Mouse (Mus musculus): ENCODE measurements at regions not wholly inside any gene's neighbourhood (a gene's known extent, or its start where the extent isn't known, plus 50 kb on each side); places are given as distances from the start of the nearest gene placed in this dataset.
A peak's percentile ranks its signal among the peaks of the same experiment; 100 is the strongest.

DNA sequence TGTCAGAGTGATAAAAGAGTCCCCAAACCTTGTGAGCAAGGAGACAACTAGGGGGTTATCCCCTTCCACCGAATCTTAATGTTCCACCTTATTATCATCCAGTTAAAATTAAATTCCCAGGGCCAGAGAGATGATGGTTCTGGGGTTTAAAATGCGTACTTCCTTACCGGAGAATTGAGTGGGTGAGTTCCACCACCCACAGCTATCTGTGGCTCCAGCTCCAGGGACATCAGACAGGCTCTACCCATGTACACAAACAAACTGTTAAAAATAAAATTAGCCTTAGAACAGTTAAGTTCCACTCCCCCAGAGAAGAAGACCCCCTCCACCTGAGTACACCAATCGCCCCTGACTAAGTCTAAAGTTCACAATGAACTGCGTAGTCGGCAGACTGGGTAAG is 52.0 kb upstream of the Mgat5 start:
- Histone ChIP-seq H3K4me1 (ENCODE audit: control insufficient read depth, insufficient read depth, low read length) (no peaks in the 10 kb centered on the region), H3K27ac (ENCODE audit: insufficient read depth, low read length) (no peak overlapping the region), H3K27me3 (ENCODE audit: control insufficient read depth, insufficient read depth, low read length) (no peaks in the 10 kb centered on the region), H3K4me3 (replicated peaks; ENCODE audit: insufficient read depth, low read depth, low read length) (no peak overlapping the region)
- 44% methylated on average over 6 of the region's 6 CpGs for WGBS
- no peak for DNase-seq
- TF ChIP-seq POLR2A (IDR thresholded peaks at IDR 0.05; ENCODE audit: borderline replicate concordance, insufficient read depth, low read length) (no peak), CTCF (IDR thresholded peaks at IDR 0.05; ENCODE audit: borderline replicate concordance, insufficient read depth, low read depth, low read length) (no peak)

DNA sequence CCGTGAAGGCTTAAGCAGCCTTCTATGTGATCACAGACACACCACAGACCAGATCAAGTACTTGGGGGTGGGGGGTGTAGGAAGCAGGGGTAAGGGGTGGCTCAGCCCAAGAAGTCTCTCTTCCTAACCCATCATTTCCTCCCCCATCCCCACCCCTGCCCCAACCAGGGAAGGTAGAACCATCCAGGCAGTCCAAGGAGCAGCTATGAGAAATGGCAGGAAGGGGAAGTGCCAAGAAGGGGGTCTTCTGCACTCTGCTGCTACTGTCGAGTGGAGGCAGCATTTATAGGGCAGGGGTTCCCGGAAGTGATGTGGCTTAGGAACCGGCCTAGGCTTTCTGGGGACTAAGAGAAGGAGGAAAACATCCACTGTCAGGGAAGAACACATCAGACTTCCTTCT is 69.3 kb upstream of the Mgat5 start:
- Histone ChIP-seq H3K27me3 (ENCODE audit: control insufficient read depth, insufficient read depth, low read length) (no peaks in the 10 kb centered on the region), H3K4me1 (ENCODE audit: control insufficient read depth, insufficient read depth, low read length) (no peaks in the 10 kb centered on the region), H3K27ac (ENCODE audit: insufficient read depth, low read length) (no peak overlapping the region), H3K4me3 (replicated peaks; ENCODE audit: insufficient read depth, low read depth, low read length) (no peak overlapping the region)
- TF ChIP-seq POLR2A (IDR thresholded peaks at IDR 0.05; ENCODE audit: borderline replicate concordance, insufficient read depth, low read length) (no peak), CTCF (IDR thresholded peaks at IDR 0.05; ENCODE audit: borderline replicate concordance, insufficient read depth, low read depth, low read length) (no peak)
- DNase-seq = no peak
- 83% methylated on average over 4 of the region's 4 CpGs for WGBS

DNA sequence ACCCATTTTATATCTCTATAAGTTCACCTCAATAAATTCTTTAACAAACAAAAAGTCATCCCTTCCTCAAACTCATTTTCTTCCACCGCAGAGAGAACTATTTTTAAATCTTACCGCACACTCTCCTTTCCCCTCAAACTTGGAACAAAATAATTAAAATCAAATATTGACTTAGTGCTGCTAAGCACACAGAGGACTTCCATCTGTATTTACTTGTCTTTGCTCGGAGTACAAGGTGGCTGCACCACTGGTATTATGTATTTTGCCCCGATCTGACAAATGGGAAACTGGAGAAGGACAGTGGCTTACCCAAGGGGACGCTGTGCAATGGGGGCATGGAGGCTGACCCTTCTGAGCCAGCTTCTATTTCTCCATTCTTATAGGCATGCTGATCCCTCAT is 72.9 kb upstream of the Mgat5 start:
- Histone ChIP-seq H3K4me1 (ENCODE audit: control insufficient read depth, insufficient read depth, low read length) (no peaks in the 10 kb centered on the region), H3K4me3 (replicated peaks; ENCODE audit: insufficient read depth, low read depth, low read length) (no peak overlapping the region), H3K27me3 (ENCODE audit: control insufficient read depth, insufficient read depth, low read length) (no peaks in the 10 kb centered on the region), H3K27ac (ENCODE audit: insufficient read depth, low read length) (no peak overlapping the region)
- DNase-seq = no peak
- TF ChIP-seq POLR2A (IDR thresholded peaks at IDR 0.05; ENCODE audit: borderline replicate concordance, insufficient read depth, low read length) (no peak), CTCF (IDR thresholded peaks at IDR 0.05; ENCODE audit: borderline replicate concordance, insufficient read depth, low read depth, low read length) (no peak)
- 88% methylated on average over 5 of the region's 5 CpGs for WGBS

DNA sequence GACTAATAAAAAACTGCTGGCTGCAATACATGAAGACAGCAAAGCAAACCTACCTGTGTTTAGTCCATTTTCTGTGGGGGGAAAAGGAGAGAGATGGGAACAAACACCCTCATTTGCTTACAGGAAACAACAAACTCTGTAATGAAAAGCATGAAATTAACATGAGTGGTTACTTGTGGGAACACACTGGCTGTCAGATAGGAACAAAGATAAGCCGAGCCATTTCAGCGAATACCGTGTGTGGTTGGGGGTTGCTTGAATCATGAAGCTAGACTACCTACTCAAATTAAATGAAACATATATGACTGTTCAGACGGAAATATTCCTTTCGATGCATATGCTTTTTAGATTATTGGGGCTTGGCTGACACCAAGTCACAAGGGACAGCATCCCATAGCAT is 80.0 kb upstream of the Mgat5 start:
- H3K4me3 ChIP-seq (replicated peaks; ENCODE audit: insufficient read depth, low read depth, low read length) = no peak overlapping the region
- no peak overlapping the region for H3K27ac ChIP-seq (ENCODE audit: insufficient read depth, low read length)
- DNase-seq = no peak
- no peaks in the 10 kb centered on the region for H3K4me1 ChIP-seq (ENCODE audit: control insufficient read depth, insufficient read depth, low read length)
- 82% methylated on average over 5 of the region's 5 CpGs for WGBS
- TF ChIP-seq CTCF (IDR thresholded peaks at IDR 0.05; ENCODE audit: borderline replicate concordance, insufficient read depth, low read depth, low read length) (no peak), POLR2A (IDR thresholded peaks at IDR 0.05; ENCODE audit: borderline replicate concordance, insufficient read depth, low read length) (no peak)
- H3K27me3 ChIP-seq (ENCODE audit: control insufficient read depth, insufficient read depth, low read length) = no peaks in the 10 kb centered on the region

DNA sequence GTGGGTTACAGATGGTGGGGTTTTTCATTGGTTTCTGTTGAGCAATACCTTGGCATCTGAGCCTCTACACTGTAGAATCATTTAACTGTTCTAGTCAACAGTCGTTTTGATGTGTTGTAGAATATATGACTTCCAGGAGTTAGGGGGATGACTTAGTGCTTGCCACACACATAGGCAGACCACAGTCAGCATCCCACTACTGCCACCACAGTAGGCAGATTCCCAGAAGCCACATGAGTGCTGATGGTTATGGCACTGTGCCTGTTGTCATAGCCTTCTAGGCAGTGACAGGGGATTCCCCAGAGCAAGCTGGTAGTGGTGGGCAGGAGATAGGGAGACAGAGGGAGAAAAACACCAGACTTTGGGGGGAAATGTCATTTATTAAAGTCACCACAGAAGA is 86.8 kb upstream of the Mgat5 start:
- Histone ChIP-seq H3K4me3 (replicated peaks; ENCODE audit: insufficient read depth, low read depth, low read length) (no peak overlapping the region), H3K27ac (ENCODE audit: insufficient read depth, low read length) (no peak overlapping the region), H3K4me1 (ENCODE audit: control insufficient read depth, insufficient read depth, low read length) (no peaks in the 10 kb centered on the region), H3K27me3 (ENCODE audit: control insufficient read depth, insufficient read depth, low read length) (no peaks in the 10 kb centered on the region)
- WGBS = 61% methylated on average over 1 of the region's 1 CpGs
- no peak for TF ChIP-seq POLR2A (IDR thresholded peaks at IDR 0.05; ENCODE audit: borderline replicate concordance, insufficient read depth, low read length)
- no peak for TF ChIP-seq CTCF (IDR thresholded peaks at IDR 0.05; ENCODE audit: borderline replicate concordance, insufficient read depth, low read depth, low read length)
- no peak for DNase-seq

DNA sequence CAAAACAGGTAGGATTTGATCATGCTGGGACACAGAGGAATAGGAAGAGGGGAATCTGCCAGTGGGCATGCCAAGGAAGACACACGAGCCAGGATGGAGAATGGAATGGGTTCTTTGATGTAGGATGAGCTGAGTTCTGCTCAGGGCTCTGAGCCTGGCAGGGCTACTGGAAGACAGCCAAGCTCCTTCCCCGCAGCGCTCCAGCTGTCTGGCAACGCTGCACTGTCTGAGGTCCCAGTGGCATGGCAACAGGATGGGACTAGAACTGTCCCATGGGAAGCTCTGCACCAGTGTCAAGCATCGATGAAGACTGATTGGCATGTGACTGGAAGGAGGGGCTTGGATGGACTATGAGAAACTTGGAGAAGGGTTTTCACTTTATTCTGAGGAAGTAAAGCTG is 97.3 kb upstream of the Mgat5 start:
- Histone ChIP-seq H3K4me3 (replicated peaks; ENCODE audit: insufficient read depth, low read depth, low read length) (no peak overlapping the region), H3K27me3 (ENCODE audit: control insufficient read depth, insufficient read depth, low read length) (no peaks in the 10 kb centered on the region), H3K4me1 (ENCODE audit: control insufficient read depth, insufficient read depth, low read length) (no peaks in the 10 kb centered on the region), H3K27ac (ENCODE audit: insufficient read depth, low read length) (no peak overlapping the region)
- 5% methylated on average over 5 of the region's 5 CpGs for WGBS
- DNase-seq = peak; percentile 16 to 29
- no peak for TF ChIP-seq CTCF (IDR thresholded peaks at IDR 0.05; ENCODE audit: borderline replicate concordance, insufficient read depth, low read depth, low read length)
- no peak for TF ChIP-seq POLR2A (IDR thresholded peaks at IDR 0.05; ENCODE audit: borderline replicate concordance, insufficient read depth, low read length)

DNA sequence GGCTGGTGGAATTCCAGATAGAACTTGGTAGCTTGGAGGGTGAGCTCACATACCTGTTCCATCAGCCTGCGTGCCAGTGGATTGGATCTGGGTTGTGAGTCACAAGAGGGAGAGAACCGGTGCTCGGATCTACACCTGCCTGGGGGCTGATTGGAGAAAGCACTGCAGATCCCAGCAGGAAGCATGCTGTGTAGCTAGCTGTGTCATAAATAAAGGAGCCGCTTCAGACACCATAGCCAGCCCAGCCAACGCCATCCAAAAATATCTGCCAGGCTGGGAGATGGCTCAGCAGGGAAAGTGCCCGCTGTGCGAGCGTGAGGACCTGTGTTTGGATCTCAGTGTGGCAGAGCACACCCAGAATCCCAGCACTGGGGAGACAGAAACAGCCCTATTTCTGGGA is 99.0 kb upstream of the Mgat5 start:
- DNase-seq = peak; percentile 14 to 15
- TF ChIP-seq POLR2A (IDR thresholded peaks at IDR 0.05; ENCODE audit: borderline replicate concordance, insufficient read depth, low read length) (no peak), CTCF (IDR thresholded peaks at IDR 0.05; ENCODE audit: borderline replicate concordance, insufficient read depth, low read depth, low read length) (no peak)
- WGBS = 18% methylated on average over 8 of the region's 8 CpGs
- no peaks in the 10 kb centered on the region for H3K4me1 ChIP-seq (ENCODE audit: control insufficient read depth, insufficient read depth, low read length)
- H3K27me3 ChIP-seq (ENCODE audit: control insufficient read depth, insufficient read depth, low read length) = no peaks in the 10 kb centered on the region
- no peak overlapping the region for H3K27ac ChIP-seq (ENCODE audit: insufficient read depth, low read length)
- H3K4me3 ChIP-seq (replicated peaks; ENCODE audit: insufficient read depth, low read depth, low read length) = no peak overlapping the region

DNA sequence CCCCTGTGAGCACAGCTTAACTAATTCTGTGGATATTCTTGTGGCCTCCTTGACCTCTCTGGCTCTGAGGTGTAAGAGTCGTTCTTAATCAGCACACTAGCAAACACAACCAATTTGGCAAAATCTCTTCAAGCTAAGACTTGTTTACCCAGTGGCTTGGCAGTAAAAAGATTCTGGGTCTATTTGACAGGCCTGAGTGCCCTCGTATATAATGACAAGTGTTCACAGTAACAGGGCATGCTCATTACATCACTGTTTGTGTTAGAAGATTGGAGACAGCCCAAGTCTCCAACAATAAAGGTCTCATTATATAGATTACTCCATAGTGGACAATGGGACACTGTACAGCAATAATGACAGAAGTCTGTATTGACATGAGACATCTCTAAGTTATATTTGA is 101.2 kb upstream of the Mgat5 start:
- Histone ChIP-seq H3K4me3 (replicated peaks; ENCODE audit: insufficient read depth, low read depth, low read length) (no peak overlapping the region), H3K4me1 (ENCODE audit: control insufficient read depth, insufficient read depth, low read length) (no peaks in the 10 kb centered on the region), H3K27ac (ENCODE audit: insufficient read depth, low read length) (no peak overlapping the region), H3K27me3 (ENCODE audit: control insufficient read depth, insufficient read depth, low read length) (no peaks in the 10 kb centered on the region)
- TF ChIP-seq POLR2A (IDR thresholded peaks at IDR 0.05; ENCODE audit: borderline replicate concordance, insufficient read depth, low read length) (no peak), CTCF (IDR thresholded peaks at IDR 0.05; ENCODE audit: borderline replicate concordance, insufficient read depth, low read depth, low read length) (no peak)
- 46% methylated on average over 2 of the region's 2 CpGs for WGBS
- no peak for DNase-seq
